Mouse (Mus musculus) frontal cortex, postnatal 14 days (tissue): ENCODE measurements around the gene Lrmda.

ENCODE experiments used
- DNase-seq, 2 experiments: peaks; one replicate each; pipeline ENCODE4 v3.0.0; 2022; ENCODE audit warnings: low spot score in 2 of 2

Lrmda gene

DNA sequence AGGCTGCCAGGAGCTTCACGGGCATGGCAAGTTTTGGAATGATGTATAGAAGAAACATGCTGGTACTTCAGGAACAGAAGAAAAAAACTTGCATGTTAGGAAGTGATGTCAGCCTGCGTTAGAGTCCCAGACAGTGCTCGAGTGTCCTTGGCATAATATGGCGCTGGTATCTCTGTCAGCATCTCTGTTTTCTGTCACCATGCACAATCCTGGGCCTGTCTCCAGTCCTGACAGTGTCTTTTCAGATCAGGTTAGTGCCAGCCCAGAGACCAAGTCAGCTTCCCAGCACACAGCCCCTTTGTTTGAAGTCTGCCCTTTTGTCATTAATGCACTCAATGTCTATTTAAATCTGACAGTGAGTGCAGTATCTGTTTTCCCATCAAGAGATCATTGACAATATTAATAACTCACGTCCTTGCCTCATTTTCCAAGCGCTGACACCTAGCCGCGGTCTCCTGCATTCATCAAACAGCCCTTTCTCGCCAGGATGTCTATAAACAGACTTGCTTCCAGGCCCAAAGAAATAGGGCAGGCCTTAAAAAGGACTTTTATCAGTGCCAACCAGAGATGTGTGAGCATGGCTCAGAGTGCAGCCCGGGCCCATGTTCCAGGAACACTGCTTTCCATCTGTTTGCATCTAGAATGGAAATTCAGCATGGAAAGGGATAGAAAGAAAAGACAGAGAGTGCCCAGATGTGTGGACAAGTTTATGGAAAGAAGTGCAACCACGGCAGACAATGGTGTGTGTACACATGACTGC, 1033.5 kb downstream of the Lrmda start:
- DNase-seq: no peak

DNA sequence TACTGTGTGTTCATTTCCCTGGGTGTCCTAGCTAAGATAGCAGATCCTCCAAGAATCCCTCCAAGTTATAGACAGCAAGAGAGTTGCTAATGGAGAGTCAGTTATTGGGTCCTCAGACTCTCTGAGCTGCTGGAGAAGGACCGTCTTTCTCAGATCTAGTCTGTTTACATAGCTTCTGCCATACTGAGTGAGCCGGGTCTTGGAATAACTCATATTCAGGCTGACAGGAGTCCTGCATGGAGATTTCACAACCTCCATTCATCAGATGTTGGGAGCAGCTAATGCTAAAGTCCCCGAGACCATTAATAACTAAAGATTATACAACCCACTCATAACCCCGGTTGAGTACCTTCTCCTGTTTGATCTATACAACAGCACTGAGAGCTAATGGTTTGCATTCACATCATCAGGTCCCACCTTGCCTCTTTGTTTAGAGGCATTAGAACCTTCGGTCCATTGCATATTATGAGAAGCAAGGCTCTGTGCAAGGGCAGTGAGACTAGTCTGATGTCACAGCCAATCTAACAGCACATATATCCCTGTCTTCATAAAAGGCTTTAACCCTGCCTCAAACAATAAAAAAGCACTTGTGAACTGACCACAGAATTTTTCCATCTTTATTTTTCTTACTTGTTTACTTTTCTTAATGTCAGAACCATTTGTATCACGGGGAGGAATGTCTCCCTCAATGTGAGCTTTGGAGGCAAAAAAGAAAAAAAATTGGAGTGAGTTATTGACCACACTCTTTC, 1037.9 kb downstream of the Lrmda start:
- no peak for DNase-seq

DNA sequence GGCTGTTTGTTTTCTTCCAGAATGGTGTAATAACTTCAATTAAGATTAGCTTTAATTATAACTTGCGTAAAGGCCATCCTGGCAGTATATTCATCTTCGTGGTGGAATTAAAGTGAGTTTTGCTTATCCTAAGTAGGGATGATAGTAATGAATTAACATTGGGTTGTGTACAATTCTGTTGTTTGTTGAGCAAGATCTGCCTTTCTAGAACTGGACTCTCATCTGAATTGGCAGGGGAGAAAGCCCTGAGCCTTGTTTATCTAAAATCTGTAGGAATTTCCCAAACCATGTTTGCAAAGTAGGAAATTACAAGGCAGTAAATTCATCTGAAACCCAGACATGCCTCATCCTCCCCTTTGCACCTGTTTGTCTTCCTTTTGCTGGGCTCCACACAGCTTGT, 1038.5 kb downstream of the Lrmda start:
- no peak for DNase-seq

DNA sequence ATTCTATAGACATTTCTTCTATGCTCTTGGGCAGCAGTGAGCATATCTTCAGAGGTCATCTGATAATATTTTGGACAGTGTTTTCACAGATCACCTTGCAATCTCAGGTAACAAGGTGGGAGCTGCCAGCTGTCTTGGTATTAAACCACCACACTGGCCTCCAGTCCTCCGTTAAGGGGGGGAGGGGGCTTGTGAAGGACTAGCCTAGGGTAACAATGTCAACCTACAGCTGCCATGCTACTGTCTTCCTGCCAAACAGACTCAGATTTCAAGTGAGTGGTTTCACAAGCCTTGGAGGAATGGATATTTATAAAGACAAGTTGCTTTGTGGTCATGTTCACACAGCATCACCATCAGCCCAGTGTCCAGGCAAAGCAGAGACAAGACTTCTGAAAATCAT, 1059.2 kb downstream of the Lrmda start:
- no peak for DNase-seq

DNA sequence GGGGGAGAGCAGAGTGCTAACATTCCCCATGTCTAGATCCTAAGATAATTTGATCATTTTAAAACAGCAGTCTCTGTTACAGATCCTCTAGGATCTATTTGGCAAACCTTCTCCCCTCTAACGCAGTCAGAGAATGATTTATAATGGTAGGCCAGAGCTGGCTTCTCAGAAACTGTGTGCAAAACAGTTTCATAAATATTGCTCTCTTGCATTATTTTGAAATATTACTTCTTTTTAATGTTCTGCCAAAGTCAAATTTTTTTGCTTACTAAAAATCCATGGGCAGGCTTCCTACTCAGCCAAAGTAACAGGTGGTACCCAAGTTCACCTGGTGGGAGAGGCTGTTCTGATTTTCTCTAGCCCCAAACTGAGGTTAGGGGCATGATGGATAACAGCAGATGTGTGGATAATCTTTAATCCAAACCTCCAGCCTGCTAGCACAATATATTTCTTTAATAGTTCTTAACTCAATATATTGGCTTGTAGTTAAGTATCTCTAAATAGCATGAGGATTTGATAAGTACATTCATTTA, 1064.8 kb downstream of the Lrmda start:
- no peak for DNase-seq

DNA sequence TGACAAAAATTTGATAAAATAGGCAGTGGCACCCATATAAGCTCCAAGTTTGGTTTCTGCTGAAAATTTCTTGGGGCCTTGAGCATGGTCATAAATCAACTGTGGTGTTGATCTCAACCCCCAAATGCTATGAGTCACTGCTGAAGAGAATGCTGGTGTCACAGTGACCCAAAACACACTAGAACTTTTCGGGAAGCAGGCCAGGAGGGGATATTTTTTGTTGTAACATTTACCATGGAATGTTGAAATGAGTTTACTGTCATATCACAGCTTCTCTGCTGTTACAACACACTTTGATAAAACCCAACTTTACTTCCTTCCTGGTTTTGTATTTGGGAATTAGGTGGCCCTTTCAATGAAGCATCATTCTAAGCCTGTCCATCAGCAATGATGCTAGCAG, 1065.3 kb downstream of the Lrmda start:
- DNase-seq: no peak

DNA sequence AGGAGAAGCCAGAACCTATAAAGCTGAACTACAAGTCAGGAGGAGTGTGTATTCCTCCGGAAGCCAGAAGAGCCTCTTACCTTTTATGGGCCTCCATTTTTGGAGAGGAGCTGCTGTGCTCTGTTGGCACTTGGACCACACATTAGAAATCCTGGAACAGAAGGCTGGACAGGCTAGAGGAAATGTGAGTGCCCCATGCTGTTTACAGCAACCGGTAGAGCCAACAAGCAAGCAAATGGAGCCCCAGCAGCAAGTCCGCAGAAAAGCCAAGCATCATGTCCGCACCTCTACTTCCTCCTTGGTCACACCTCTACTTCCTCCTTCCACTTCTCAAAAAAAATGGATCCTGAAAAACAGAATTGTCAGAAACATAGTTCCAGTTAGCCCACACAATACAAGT, 1073.8 kb downstream of the Lrmda start:
- no peak for DNase-seq

DNA sequence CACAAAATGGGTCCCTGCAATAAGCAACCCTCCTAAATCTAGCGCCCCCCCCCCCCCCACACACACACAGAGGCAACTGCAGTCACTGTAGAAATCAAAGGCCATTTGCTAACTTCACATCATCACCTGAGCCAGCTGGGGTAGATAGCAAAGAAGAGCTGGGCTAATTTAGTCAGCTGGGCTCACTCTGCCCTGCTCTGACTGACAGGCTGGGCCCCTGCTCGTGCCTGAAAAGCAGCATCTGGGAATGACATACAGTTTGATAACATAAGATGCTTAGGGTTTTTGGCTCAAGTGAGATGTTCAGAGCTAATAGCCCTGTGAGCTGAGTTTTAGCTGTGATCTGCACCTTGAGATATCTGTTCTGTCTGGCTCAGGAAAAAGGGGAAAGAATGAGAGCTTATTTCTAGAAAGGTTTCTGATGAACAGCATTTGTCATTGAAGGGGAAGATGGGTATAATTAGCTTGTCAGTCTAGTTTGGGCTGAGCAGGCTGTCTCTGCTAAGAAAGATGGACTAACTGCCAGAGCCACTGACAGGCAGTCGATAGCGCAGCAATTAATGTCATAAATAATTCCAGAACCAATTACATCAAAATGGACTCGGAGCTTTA, 1075.1 kb downstream of the Lrmda start:
- no peak for DNase-seq

DNA sequence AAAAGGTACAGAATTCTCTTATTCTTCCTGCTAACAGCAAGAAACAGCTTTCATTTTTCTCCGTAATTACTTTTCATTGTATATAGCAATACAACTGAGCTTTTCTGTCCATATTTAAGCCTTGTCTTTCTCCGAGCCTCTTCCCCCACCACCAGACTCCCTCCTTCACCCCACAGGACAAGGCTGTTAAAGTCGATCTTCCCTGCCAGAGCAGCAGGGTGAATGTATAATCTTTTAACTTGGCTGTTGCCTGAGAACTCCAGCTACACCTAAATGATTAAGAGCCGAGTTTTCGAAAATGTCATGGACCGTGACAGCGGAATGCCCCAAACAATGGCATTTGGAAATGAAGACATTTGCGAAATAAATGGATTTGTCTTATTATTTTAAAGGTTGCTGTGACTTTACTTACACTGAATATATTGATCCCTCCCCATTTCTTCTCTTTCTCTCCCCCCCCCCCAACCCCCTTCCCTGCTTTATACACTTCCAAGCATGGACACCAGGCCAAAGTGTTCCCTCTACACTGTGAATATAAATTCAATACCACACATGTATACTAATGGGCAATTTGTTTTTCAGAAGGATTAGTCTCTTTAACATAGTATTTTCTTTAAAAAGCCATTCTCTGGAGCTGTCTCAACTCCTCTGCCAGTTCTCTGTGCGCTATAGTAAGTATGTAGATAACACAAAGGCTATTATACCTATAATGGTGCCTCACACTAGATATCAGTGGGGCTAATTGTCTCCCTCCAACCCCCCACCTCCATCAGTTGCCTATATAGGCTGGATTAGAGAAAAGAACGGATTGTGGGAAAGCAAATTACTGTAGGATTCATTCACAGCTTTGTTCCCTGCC, 1075.9 kb downstream of the Lrmda start:
- no peak for DNase-seq

DNA sequence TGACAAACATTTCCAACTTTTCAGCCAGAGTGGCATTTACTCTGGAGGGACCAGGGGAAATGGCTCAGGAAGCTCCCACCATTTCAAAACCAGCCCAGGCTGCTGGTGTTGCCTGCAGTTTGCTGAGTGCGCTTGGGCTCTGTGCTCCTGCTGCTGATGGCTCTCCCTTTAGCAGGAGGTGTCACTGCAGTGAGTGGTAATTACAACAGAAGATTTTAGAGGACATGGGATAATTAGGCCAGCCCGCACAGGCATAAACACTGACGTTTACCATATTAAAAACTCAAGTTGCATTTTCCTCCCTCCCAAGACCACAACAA, 1076.5 kb downstream of the Lrmda start:
- DNase-seq: no peak

DNA sequence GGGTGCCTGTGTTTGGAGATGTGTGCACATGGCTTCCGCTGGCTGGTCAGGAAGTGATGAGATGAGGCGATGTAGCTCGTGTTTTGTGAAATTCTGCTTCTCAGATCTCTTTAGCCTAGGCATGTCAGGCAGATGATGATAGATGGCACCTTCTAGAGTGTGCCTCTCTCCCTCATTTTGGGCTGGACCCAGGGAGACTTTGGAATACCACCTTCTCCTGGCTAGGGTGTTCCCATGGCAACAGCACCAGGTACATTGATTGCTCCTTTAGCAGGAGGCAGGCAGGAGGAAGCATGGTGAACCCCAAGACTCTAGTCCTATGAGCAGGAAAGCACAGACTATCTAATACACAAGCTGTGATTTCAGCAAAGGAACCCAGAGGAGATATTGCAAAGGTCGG, 1076.9 kb downstream of the Lrmda start:
- DNase-seq: no peak
